Mouse (Mus musculus) forebrain, embryonic 12.5 days (tissue): ENCODE data around the gene Hs1bp3. TPM values are rescaled to one million over a fixed set of nuclear protein-coding genes. Genes with fewer than 3 reads are reported as not detected.
A peak's percentile ranks its signal among the peaks of the same experiment; 100 is the strongest.

Experiments
- ATAC-seq: fragments of 200-750 bp; cut with Nextera tagmentation; 2 replicates; pipeline ENCODE4 v1.8.0; 2017; ENCODE audit warnings: moderate TSS enrichment; ENCODE audit not compliant: low FRiP score
- H3K27ac ChIP-seq: fragments of 300-500 bp; sonication (generic); 2 replicates; pipeline ENCODE4 v1.5.1; 2016; ENCODE audit warnings: mild to moderate bottlenecking
- H3K27me3 ChIP-seq: fragments of 300-500 bp; sonication (generic); 2 replicates; pipeline ENCODE4 v1.6.1; 2016; ENCODE audit warnings: mild to moderate bottlenecking
- H3K36me3 ChIP-seq: fragments of 300-500 bp; sonication (generic); replicated peaks from 2 replicates; pipeline ENCODE4 v1.6.1; 2016; ENCODE audit warnings: mild to moderate bottlenecking
- H3K4me1 ChIP-seq: fragments of 300-500 bp; sonication (generic); 2 replicates; pipeline ENCODE4 v1.6.1; 2016
- H3K4me2 ChIP-seq: fragments of 300-500 bp; sonication (generic); 2 replicates; pipeline ENCODE4 v1.6.1; 2016; ENCODE audit warnings: mild to moderate bottlenecking, moderate library complexity
- H3K4me3 ChIP-seq: fragments of 300-500 bp; sonication (generic); replicated peaks from 2 replicates; pipeline ENCODE4 v1.5.1; 2016; ENCODE audit warnings: mild to moderate bottlenecking
- H3K9ac ChIP-seq: fragments of 300-500 bp; sonication (generic); 2 replicates; pipeline ENCODE4 v1.6.1; 2016; ENCODE audit warnings: mild to moderate bottlenecking
- H3K9me3 ChIP-seq: fragments of 300-500 bp; sonication (generic); 2 replicates; pipeline ENCODE4 v1.6.1; 2016
- WGBS: fragments of 180-500 bp; shearing (Covaris S2); methylation state at CpG from one replicate; pipeline ENCODE4 v1.1.7; 2016; 5-methylcytosine and 5-hydroxymethylcytosine counted together
- polyA plus RNA-seq: library from polyadenylated mRNA; unstranded; fragments of >200 nt; fragmentation: Nextera tagmentation; extraction: Ambion mirVana; gene quantifications from 2 replicates; pipeline ENCODE4 v1.2.1, GENCODE M21; 2016

Hs1bp3 gene
- polyA plus RNA-seq = 11.5 and 11.7 TPM in 2 replicates

GRCm38 (mm10) chr12:8313270-8313771, at the start of gene Hs1bp3:
Gene Hs1bp3, plus strand, starts transcription at chr12:8313432.
- Histone ChIP-seq H3K4me1 (peaks cover 10% of the 10 kb centered on the region), H3K27ac (no peak within 1 kb of the TSS), H3K4me2 (peak within 1 kb of the TSS; percentile 78), H3K9ac (peak within 1 kb of the TSS; percentile 65), H3K27me3 (peaks cover 42% of the 10 kb centered on the region), H3K36me3 (no peaks in the 10 kb centered on the region; the same call in 1 of the 2 replicates), H3K9me3 (no peaks in the 10 kb centered on the region), H3K4me3 (peak within 1 kb of the TSS; percentile 63)
- ATAC-seq = peak; percentile 88
- under 1% methylated on average over 38 of the region's 38 CpGs for WGBS

GRCm38 (mm10) chr12:8266311-8266710, 46.9 kb upstream of the Hs1bp3 start:
- ATAC-seq = no peak
- Histone ChIP-seq H3K4me3 (no peak overlapping the region), H3K4me1 (no peaks in the 10 kb centered on the region), H3K27ac (no peak overlapping the region), H3K4me2 (no peak overlapping the region), H3K36me3 (no peaks in the 10 kb centered on the region; the same call in 1 of the 2 replicates), H3K27me3 (no peaks in the 10 kb centered on the region), H3K9me3 (no peaks in the 10 kb centered on the region), H3K9ac (no peak overlapping the region)
- WGBS = 90% methylated on average over 7 of the region's 7 CpGs

DNA sequence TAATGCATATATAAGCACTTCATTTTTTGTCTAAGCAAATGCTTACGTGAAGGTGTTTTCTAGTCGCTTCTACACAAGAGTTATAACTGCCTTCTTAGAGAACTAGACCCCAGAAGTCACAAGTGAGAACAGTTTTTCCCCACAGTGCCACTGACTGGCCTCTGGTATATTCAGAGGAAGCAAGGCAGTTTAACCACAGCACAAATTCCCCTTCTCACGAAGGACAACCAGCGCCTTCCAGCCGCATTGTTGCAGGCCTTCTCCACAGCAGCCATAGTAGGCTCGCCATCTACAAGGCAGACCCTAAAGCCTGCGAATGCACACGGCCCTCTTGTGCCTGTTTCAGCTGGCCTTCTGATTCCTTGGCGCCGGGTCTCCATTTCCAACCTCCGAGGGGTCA, 43.6 kb upstream of the Hs1bp3 start:
- no peak overlapping the region for H3K4me2 ChIP-seq
- no peak overlapping the region for H3K27ac ChIP-seq
- WGBS = 95% methylated on average over 11 of the region's 11 CpGs
- no peak for ATAC-seq
- H3K9ac ChIP-seq = no peak overlapping the region
- no peaks in the 10 kb centered on the region; the same call in 1 of the 2 replicates for H3K36me3 ChIP-seq
- H3K4me3 ChIP-seq = no peak overlapping the region
- no peaks in the 10 kb centered on the region for H3K4me1 ChIP-seq
- no peaks in the 10 kb centered on the region for H3K27me3 ChIP-seq
- H3K9me3 ChIP-seq = no peaks in the 10 kb centered on the region

DNA sequence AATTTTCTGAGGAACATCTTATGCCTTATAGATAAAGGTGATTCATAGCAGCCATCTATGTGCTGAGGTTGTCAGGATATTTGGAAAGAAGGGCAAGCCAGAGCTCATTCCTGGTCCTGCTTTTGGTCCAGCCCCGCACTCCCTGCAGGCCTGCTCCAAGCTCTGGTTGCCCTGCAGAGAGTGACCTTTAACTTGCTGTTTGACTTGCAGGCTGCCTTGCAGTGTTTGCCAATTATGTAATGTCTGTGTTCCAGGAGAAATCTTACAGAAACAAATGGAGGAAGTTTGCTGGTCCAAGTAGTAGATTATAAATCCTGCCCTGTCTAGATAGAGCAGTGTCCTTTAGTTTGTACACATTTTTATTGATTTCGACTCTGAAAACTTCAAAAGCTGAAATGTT, 41.8 kb upstream of the Hs1bp3 start:
- H3K9ac ChIP-seq = no peak overlapping the region
- H3K27ac ChIP-seq = no peak overlapping the region
- no peaks in the 10 kb centered on the region for H3K27me3 ChIP-seq
- no peak overlapping the region for H3K4me2 ChIP-seq
- no peaks in the 10 kb centered on the region for H3K9me3 ChIP-seq
- ATAC-seq = no peak
- H3K4me1 ChIP-seq = no peaks in the 10 kb centered on the region
- no peaks in the 10 kb centered on the region; the same call in 1 of the 2 replicates for H3K36me3 ChIP-seq
- H3K4me3 ChIP-seq = no peak overlapping the region
- 87% methylated on average over 2 of the region's 2 CpGs for WGBS

DNA sequence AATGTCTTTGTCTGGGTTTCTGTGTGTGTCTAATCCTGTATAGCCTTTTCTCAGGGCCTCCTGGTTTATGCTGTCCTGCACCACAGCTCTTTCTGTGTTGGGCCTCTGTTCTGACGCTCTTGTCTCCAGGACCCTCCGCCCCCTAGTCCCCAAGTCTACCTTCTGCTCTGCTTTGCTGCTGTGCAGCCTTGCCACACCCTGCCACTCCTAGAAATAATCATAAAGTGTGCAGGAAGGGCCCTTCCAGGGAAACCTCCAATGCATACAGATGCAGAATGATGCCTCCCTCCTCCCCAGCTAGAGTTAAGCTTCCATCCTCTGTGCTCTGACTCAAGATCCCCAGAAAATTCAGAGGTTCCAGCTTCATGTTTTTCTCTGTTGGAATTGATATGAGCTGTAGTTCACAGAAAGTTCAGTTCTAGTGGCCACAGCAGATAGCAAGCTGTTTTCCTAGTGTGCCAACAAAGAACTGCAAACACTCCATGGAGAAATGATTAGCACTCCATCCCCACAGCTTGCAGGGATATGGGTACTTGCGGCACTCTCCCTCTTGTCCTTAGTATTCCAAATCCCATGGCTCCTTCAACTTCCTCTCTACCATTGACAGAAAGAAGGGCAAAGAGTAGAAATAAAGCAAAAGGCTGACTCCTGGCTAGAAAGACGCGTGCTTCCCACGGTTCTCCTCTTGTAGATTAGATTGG, 39.6 kb upstream of the Hs1bp3 start:
- ATAC-seq = no peak
- 98% methylated on average over 6 of the region's 6 CpGs for WGBS
- H3K9ac ChIP-seq = no peak overlapping the region
- no peaks in the 10 kb centered on the region for H3K4me1 ChIP-seq
- no peak overlapping the region for H3K4me2 ChIP-seq
- H3K9me3 ChIP-seq = no peaks in the 10 kb centered on the region
- no peak overlapping the region for H3K27ac ChIP-seq
- no peaks in the 10 kb centered on the region; the same call in 1 of the 2 replicates for H3K36me3 ChIP-seq
- H3K27me3 ChIP-seq = no peaks in the 10 kb centered on the region
- no peak overlapping the region for H3K4me3 ChIP-seq

DNA sequence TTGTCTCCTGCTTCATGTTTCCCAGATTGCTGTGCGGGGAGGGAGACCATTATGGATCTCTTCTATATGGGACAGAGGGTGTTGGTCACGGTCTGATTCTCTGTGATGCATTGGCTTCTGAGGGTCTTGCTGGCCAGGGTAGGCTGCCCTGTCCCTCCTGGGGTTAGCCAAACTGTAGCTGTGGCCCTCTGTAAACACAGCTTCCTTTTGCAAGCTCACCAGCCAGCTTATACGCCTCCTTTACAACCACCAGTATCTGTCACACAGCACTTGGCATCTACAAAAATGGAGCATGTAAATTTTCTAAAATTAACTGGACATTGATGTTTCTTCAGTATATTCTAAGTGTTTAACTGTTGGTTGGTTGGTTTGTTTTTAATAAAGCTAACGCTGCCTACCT, 37.8 kb upstream of the Hs1bp3 start:
- ATAC-seq = no peak
- Histone ChIP-seq H3K4me1 (no peaks in the 10 kb centered on the region), H3K27ac (no peak overlapping the region), H3K27me3 (no peaks in the 10 kb centered on the region), H3K36me3 (peaks cover 3% of the 10 kb centered on the region; the same call in 1 of the 2 replicates), H3K4me3 (no peak overlapping the region), H3K4me2 (no peak overlapping the region), H3K9me3 (no peaks in the 10 kb centered on the region), H3K9ac (no peak overlapping the region)
- WGBS = 92% methylated on average over 4 of the region's 4 CpGs

GRCm38 (mm10) chr12:8281225-8282017, 31.8 kb upstream of the Hs1bp3 start:
- no peak overlapping the region for H3K4me3 ChIP-seq
- 87% methylated on average over 15 of the region's 15 CpGs for WGBS
- no peak overlapping the region for H3K27ac ChIP-seq
- H3K36me3 ChIP-seq = peaks cover 10% of the 10 kb centered on the region; the same call in 1 of the 2 replicates
- H3K4me1 ChIP-seq = no peaks in the 10 kb centered on the region
- no peaks in the 10 kb centered on the region for H3K27me3 ChIP-seq
- H3K9me3 ChIP-seq = no peaks in the 10 kb centered on the region
- H3K4me2 ChIP-seq = no peak overlapping the region
- no peak overlapping the region for H3K9ac ChIP-seq
- no peak for ATAC-seq

DNA sequence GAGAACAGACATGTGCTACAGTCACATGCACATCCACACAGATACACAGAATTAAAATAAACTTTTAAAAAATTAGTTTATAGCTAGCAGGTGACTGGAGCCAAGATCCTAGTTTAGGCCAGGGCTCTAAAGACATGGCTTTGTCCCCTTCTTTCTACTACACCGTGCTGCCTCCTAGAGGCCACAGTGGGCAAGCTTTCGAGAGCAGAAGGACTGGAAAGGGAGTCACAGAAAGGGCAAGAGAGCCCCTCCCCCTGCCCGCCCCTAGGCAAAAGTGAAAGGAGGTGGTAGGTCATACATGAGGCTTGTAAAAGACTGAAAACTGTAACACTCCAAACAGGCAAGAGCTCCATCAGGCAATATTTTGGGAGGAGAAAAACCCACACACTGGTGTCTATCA, 25.3 kb upstream of the Hs1bp3 start:
- 76% methylated on average over 3 of the region's 3 CpGs for WGBS
- H3K4me3 ChIP-seq = no peak overlapping the region
- H3K27ac ChIP-seq = no peak overlapping the region
- H3K4me2 ChIP-seq = no peak overlapping the region
- H3K9ac ChIP-seq = no peak overlapping the region
- peaks cover 4% of the 10 kb centered on the region for H3K36me3 ChIP-seq
- H3K4me1 ChIP-seq = peaks cover 6% of the 10 kb centered on the region
- H3K27me3 ChIP-seq = peaks cover 12% of the 10 kb centered on the region; the same call in 1 of the 2 replicates
- no peak for ATAC-seq
- H3K9me3 ChIP-seq = no peaks in the 10 kb centered on the region

DNA sequence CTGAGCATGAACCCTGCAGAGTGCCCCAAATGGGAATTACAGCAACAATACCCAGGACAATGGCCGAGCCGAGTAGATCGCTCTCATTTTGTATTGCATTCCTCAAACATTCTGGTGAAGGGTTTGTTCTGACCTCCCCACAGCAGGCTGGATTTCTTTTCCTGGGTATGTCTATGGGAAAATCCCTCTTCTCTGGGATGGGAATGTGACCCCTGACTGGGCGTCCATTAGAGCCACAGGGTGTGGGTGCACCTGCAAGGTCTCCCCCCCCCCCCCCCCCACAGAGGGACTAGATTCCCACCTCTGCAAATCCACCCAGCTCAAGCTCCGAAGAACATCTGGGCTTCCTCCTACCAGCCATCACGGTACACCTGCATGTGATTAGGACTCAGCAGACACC, 24.1 kb upstream of the Hs1bp3 start:
- H3K4me1 ChIP-seq = peaks cover 6% of the 10 kb centered on the region
- no peak overlapping the region for H3K27ac ChIP-seq
- peaks cover 23% of the 10 kb centered on the region for H3K27me3 ChIP-seq
- no peak overlapping the region for H3K4me3 ChIP-seq
- no peak for ATAC-seq
- no peak overlapping the region for H3K9ac ChIP-seq
- 67% methylated on average over 6 of the region's 6 CpGs for WGBS
- H3K36me3 ChIP-seq = peaks cover 4% of the 10 kb centered on the region; the same call in 1 of the 2 replicates
- no peaks in the 10 kb centered on the region for H3K9me3 ChIP-seq
- H3K4me2 ChIP-seq = no peak overlapping the region

DNA sequence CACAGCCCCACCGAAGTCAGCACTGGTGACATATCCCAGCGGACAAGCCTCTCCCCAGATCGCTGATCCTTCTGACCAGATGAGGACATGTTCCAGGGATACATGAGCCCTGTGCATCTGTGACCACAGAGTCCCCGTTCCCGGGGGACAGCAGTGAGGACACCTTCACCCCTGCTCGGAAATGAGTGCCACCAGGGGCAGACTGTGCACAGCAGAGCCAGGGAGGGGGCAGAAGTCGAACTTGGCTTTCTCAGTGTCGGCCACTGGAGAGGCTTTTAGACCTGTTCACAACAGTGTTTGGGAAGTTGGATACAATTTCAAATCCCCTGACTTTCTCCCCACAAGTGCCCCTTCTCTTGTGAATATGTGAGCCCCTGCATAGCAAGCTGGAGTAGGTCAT, 23.7 kb upstream of the Hs1bp3 start:
- H3K9me3 ChIP-seq = no peaks in the 10 kb centered on the region
- peaks cover 1% of the 10 kb centered on the region; the same call in 1 of the 2 replicates for H3K36me3 ChIP-seq
- WGBS = 90% methylated on average over 8 of the region's 8 CpGs
- H3K9ac ChIP-seq = no peak overlapping the region
- H3K4me1 ChIP-seq = peaks cover 6% of the 10 kb centered on the region
- no peak overlapping the region for H3K4me3 ChIP-seq
- H3K27me3 ChIP-seq = peaks cover 27% of the 10 kb centered on the region
- no peak overlapping the region for H3K27ac ChIP-seq
- no peak for ATAC-seq
- no peak overlapping the region for H3K4me2 ChIP-seq

DNA sequence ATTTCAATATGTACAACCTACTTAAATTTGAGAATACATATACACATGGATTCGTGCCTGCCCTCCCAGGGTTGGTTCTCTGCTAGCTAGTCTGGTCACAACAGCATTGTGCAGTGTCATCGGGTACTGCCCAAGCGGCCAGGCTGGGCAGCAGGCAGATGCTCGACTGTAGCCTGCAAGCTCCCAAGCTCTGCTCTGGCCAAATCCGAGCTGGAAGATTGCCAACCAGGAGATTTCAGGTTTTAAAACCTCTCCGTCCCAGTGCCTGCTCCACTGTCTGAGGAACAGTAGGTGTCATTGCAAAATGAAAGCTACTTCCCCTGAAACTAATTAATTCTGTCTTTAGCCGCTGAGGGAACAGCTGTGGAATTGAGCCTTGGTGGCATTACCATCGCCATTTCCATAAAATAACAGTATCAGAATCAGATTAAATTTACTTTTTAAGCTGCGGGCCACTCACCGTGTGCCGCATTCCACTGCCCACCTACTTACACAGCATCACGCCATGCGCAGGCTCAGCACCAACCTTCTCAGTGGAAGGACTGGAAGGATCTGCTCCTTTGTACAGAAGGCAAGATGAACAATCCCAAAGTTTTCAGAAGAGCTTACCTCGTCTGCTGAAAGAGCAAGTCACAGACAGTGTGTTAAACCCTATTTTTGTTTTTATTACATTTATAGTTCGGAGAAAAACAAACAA, 21.9 kb upstream of the Hs1bp3 start:
- H3K4me1 ChIP-seq = peaks cover 6% of the 10 kb centered on the region
- peak; percentile 39 for ATAC-seq
- H3K27me3 ChIP-seq = peaks cover 42% of the 10 kb centered on the region
- no peak overlapping the region for H3K9ac ChIP-seq
- no peak overlapping the region for H3K4me2 ChIP-seq
- H3K9me3 ChIP-seq = no peaks in the 10 kb centered on the region
- H3K27ac ChIP-seq = no peak overlapping the region
- WGBS = 51% methylated on average over 15 of the region's 15 CpGs
- H3K36me3 ChIP-seq = no peaks in the 10 kb centered on the region; the same call in 1 of the 2 replicates
- no peak overlapping the region for H3K4me3 ChIP-seq

GRCm38 (mm10) chr12:8295307-8295913, 17.8 kb upstream of the Hs1bp3 start:
- no peak overlapping the region for H3K4me2 ChIP-seq
- H3K36me3 ChIP-seq = no peaks in the 10 kb centered on the region
- H3K27me3 ChIP-seq = peaks cover 78% of the 10 kb centered on the region
- H3K9ac ChIP-seq = no peak overlapping the region
- H3K27ac ChIP-seq = no peak overlapping the region
- no peaks in the 10 kb centered on the region for H3K9me3 ChIP-seq
- no peak for ATAC-seq
- H3K4me1 ChIP-seq = peaks cover 17% of the 10 kb centered on the region
- WGBS = 63% methylated on average over 6 of the region's 6 CpGs
- no peak overlapping the region for H3K4me3 ChIP-seq
